Mouse (Mus musculus) layer of hippocampus, postnatal 36 days (tissue): ENCODE results near the gene Ywhah. TPM values are rescaled to one million over a fixed set of nuclear protein-coding genes. Genes with fewer than 3 reads are reported as not detected.

Experiments
- DNase-seq, 2 experiments: peaks; one replicate each; pipeline ENCODE4 v3.0.0; 2022
- total RNA-seq, 2 experiments: library from RNA; stranded (reverse); gene quantifications; 2 replicates each; pipeline ENCODE4 v1.2.3; 2021

The Ywhah gene
- 1,000 to 10,000 TPM; 1,183 to 1,342 TPM for total RNA-seq

GRCm38 (mm10) chr5:33018561-33019425 lies at the start of gene Ywhah:
Gene Ywhah, plus strand, starts transcription at chr5:33018816.
- peak; percentile 94 to 97 for DNase-seq

GRCm38 (mm10) chr5:32976541-32976940 lies 42.1 kb upstream of the Ywhah start:
- DNase-seq = no peak

GRCm38 (mm10) chr5:32977179-32977578 lies 41.4 kb upstream of the Ywhah start:
- DNase-seq = no peak

DNA sequence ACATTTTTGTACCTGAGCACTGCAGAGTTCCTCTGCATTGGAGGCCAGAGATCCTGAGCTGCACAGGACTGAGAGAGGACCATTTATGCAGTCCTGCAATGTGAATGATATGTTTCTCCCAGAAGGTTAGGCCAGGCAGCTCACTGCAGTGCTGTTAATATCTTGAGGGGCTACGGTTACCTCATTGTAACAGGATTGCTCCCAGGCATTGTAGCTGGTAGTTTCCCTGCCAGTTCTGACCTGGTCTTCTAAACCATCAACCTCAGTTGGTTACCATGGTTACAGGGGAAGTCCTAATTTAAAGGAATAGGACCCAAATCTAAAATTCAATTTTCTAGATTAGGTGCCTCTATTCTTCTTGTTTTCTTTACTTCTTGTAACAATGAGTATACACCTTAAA lies 33.2 kb upstream of the Ywhah start:
- no peak for DNase-seq

- no peak for DNase-seq
These were observed 30.7 kb upstream of the Ywhah start for GRCm38 (mm10) chr5:32987873-32988272.

DNA sequence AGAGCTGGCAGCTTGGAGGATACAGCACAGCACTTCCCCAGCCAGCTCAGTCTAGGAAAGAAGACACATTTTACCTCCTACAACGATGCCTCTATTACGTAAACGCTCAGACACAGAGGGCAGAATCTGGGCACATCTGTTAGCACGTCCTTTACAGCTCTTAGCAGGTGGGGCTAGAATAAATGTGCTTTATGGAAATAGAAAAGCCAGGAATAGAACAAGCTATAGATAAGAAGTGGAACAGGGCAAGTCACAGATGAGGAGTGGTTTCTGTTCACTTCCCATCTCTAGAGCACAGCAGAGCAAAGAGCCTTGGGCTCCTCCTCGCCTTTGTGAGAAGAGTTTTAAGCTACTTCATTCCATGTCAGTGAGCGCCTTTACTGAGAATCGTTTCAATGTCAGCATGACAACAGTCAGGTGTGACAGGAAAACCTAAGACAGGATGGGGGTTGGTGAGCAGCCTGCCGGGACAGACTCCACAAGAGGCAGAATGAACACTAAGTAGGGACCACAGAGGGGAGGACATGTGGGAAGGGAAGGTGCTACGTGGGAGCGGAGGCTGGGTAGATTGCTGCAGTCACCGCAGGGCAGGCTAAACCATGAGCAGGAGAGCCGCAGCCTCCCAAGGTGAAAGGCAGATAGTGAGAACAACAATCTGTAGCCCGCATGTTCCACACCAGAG lies 28.5 kb upstream of the Ywhah start:
- DNase-seq = no peak

DNA sequence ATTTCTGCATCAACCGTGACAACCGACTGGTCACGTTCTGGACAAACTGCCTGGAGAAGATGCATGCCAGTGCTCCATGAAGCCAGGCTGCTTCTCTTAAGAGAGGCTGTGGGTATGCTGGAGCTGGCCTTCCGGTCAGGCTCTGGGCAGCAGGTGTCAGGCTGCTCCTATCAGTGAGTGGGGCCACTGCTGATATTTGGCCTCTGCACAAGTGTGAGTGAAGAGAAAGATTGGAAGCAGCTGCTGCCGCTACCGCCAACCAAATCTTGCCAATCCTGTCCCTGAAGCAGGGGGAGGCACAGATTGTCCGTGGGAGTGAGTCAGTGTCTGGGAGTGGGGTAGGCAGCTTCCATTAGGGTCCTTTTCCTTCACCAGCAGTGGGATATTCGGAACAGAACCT lies 27.5 kb upstream of the Ywhah start:
- peak; percentile 82 to 86 for DNase-seq

DNA sequence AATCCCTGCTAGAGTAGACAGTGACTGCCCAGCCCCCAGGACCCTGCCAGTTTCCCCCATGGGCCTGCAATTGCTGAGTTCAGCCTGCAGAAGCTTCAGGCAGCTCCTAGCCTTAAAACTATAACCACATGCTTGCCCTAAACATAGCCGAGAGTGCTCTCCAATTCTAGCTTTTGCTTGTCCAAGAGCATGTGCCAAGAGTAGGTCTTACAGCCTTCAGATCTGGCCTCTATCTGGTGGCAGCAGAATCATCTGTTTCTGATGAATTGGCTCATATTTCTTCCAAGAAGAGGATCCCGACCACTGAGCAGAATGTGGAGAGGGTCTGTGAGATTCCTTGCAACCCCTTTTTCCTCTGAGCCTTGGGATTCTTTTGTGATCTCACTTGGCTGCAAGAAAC lies 24.1 kb upstream of the Ywhah start:
- DNase-seq = no peak

- DNase-seq = peak in 1 of 2 experiments; percentile 35
These were observed 22.9 kb upstream of the Ywhah start for GRCm38 (mm10) chr5:32995756-32996155.

- no peak for DNase-seq
These were observed 22.1 kb upstream of the Ywhah start for GRCm38 (mm10) chr5:32996560-32996959.

GRCm38 (mm10) chr5:32997686-32998085 lies 20.9 kb upstream of the Ywhah start:
- no peak for DNase-seq

DNA sequence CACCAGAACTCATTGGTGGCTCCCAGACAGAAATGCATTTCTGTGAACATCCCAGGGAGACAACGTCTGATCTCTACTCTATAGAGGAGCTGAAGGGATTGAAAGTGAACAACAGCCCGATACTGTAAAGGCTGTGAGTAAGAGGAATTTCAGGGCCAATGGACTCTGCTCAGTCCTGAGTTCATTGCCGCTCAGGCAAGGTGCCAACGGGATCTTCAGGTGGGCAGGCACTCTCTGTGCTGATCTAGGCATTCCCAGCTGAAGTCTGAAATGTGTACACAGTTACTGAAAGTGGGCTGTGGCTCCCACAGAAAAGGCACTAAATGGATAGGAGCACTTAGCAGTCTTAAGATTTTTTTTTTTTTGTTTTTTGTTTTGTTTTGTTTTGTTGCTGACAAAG lies 19.8 kb upstream of the Ywhah start:
- no peak for DNase-seq

- peak in 1 of 2 experiments; percentile 57 for DNase-seq
These were observed 17.5 kb upstream of the Ywhah start for GRCm38 (mm10) chr5:33001111-33001510.

DNA sequence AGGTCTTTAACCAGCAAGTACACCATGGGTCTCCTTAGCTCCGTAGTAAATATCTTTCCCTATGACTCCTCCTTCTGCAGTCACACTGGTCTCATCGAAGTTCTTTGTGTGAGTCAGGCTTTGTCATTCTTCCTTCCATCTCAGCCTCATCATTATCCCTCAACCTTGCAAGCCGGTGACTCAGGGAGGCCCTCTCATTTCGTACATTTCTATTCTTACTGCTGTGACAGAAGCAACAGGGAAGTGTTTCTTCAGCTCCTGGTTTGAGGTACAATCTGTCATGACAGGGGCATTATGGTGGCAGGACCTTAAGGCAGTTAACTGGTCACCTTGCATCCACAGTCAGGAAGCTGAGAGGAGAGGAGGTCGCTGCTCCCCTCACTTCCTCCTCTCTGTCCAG lies 15.8 kb upstream of the Ywhah start:
- no peak for DNase-seq

DNA sequence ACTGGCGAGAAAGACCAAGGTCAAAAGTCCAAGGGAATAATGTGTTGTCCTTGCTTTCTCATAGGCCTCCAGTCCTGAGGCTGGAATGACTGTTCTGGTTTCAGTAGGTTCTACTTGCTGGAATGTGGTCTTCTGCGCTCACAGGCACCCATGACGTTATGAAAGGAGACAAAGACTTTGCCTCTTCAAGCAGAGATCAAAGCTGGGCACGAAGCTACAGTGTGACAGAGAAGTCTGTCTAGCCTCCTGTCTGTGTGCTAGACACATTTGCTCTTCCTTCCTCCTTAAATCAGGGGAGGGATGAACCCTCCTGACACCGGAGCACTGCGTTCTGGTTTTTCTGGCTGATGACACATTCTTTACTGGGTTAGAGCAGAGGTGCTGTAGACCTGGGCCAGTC lies 15.1 kb upstream of the Ywhah start:
- no peak for DNase-seq

- no peak for DNase-seq
These were observed 14.5 kb upstream of the Ywhah start for GRCm38 (mm10) chr5:33004110-33004509.

- peak in 1 of 2 experiments; percentile 37 for DNase-seq
These were observed 13.0 kb upstream of the Ywhah start for GRCm38 (mm10) chr5:33005442-33006145.

GRCm38 (mm10) chr5:33006670-33007069 lies 11.9 kb upstream of the Ywhah start:
- DNase-seq = peak in 1 of 2 experiments; percentile 58

DNA sequence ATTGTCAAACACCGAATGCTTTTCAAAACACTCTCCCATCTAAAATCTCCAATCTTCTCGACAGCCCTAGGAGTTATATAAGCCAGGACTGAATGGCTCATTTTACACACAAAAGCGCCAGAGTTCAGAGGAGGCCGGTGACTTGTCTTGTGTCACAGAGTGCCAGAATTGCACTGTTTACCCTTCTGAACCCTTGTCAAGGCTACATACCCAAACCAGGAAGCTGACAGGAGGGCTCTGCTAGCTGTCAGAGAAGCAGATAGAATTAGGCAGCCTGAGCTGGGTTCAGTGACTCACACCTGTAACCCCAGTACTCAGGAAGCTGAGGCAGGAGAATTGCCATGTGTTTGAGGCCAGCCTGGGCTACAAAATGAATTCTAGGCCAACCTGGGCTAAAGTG lies 11.2 kb upstream of the Ywhah start:
- DNase-seq = no peak

DNA sequence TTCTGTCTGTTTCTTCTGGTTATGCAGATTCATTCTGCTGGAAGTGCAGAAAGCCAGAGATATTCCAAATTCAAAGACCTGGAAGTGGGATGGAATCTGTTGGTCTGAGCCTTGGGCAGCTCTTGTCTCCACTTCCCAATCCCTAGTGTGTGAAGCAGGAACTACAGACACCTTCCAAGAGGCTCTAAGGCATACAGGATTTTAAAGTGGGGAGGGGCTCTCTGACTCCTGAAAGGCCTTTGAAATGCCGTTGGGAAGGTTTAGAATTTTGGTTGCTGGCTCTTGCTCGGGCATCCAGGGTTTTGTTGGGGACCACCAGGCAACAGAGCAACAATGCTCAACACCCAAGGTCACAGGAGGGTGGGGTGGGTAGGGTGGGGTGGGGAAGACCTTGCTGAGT lies 9.3 kb upstream of the Ywhah start:
- DNase-seq = no peak

DNA sequence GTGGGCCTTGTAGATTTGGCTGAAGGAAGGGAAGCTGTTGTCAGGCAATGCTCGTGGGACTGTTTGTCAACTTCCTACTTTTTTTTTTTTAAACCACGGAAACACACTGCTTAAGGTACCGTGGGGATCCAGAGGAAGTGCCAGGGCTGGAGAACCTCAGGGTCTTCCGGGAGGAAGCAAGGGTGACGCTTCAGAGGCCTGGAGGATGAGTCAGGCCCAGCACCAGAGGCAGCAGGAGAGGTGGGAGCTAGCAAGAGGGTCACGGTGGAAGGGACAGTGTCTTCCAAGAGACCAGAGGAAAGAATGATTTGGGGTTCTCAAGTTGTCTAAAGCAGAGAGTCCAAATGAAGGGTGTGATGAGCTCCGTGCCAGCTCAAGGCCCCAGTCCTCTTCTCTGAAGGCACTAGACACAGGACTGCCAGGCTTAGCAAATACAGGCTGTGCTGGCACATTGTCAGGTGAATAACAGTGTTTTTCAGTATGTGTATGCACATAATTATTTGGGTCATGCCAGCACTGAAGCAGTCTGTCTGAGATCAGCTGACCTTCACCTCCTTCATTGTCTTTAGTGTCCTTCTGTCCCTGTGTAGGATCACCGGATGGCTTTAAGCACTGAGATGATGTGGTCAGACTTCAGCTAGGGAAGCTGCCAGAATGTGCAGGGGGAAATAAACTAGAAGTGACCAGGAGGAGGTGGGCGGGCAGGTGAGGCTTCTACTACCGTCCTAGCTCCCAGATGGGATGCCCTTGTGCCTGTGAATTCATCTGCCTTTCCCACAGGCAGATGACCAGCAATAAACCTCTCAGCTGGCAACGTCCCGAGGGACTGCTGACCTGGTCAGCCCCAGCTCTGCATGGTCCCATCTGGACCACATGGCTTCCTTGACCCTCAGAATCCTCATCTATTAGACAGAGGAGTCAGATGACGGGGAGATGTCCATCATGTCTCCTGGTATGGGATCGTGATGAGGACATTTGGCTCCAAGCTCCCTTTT lies 8.5 kb upstream of the Ywhah start:
- DNase-seq = no peak
